Mouse (Mus musculus): ENCODE data around the gene Gadl1. TPM values are rescaled to one million over a fixed set of nuclear protein-coding genes. Genes with fewer than 3 reads are reported as not detected.

Gadl1 gene
- total and polyA plus RNA-seq, 2 experiments: not detected

DNA sequence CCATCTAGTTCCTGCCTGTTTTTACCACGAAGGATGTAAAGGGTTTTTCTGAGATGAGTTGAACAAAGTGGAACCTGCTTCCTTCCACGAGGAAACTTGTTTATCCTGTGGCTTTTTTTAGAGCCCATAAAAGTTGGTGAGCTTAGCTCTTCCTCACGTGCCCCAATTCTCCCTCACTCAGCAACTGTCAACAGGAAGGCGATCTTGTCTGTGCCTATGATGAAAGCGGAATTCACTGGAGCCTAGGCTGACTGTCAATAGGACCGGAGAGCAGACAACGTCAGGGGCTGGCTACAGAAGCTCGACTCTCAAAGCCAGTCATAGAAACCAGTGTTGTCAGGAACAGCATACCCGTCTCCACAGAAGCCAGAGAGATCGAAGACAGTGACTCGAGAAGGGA, 192.6 kb downstream of the Gadl1 start:
- peaks cover 9% of the 10 kb centered on the region; the same call in 1 of the 2 replicates for H3K4me1 ChIP-seq (ENCODE audit: control insufficient read depth, insufficient read depth, low read length)
- WGBS: 68% methylated on average over 11 of the region's 11 CpGs
- TF ChIP-seq CTCF (IDR thresholded peaks at IDR 0.05; ENCODE audit: low read depth, low read length) (no peak), POLR2A (IDR thresholded peaks at IDR 0.05; ENCODE audit: extremely low read depth, insufficient read depth, low read length) (no peak)
- no peaks in the 10 kb centered on the region for H3K27me3 ChIP-seq (ENCODE audit: control insufficient read depth, insufficient read depth, low read length)
- H3K27ac ChIP-seq (replicated peaks; ENCODE audit: insufficient read depth, low read depth, low read length): peak overlapping the region; percentile 34; the same call in 1 of the 2 replicates
- no peaks in the 10 kb centered on the region for H3K79me2 ChIP-seq (ENCODE audit: control insufficient read depth, insufficient read depth, low read length)
- H3K4me3 ChIP-seq (ENCODE audit: insufficient read depth, low read depth, low read length): no peak overlapping the region
- peaks cover 27% of the 10 kb centered on the region for H3K36me3 ChIP-seq (ENCODE audit: control insufficient read depth, insufficient read depth, low read length)
- H3K9ac ChIP-seq (ENCODE audit: low read depth, low read length): no peak overlapping the region
- DNase-seq (ENCODE audit: extremely low read depth, low read depth, low spot score): peak; percentile 49

DNA sequence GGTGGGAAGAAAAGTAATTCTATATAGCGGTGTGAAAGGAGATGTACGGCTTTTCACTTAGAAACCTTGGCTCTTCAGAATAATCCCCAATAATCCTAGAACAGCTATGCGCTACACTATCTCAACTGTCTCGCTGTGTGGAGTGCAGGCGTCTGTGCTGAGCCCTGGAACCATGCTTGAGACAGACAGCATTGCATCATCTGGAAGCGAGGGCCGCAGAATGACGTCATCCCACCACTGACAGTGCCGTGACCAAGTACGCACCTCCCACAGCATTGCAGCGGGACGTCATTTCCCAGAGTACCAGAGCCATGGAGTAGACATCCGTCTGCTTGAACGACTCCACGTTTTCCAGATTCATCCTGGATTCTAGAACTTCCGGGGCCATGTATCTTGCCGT, 195.5 kb downstream of the Gadl1 start:
- H3K36me3 ChIP-seq (ENCODE audit: control insufficient read depth, insufficient read depth, low read length): peaks cover 34% of the 10 kb centered on the region
- WGBS: 91% methylated on average over 17 of the region's 17 CpGs
- DNase-seq (ENCODE audit: extremely low read depth, low read depth, low spot score): no peak

DNA sequence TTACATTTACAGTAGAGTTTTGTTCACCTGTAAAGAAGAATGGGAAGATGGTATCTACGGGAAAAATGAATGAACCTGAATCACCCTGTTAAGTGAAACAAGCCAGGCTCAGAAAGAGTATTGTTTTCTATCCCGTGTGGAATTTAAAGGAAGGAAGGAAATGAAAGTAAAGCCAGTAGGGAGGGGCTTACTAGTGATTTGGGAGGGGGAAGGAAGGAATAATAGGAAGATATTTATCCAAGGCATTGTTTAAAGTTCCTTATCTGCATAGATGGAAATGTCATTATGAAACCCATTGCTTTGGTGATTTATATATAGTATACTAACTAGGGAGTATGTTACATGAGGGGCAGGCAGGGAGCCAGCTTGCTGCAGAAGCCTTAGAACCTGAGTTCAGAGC, 199.5 kb downstream of the Gadl1 start:
- Histone ChIP-seq H3K79me2 (ENCODE audit: control insufficient read depth, insufficient read depth, low read length) (no peaks in the 10 kb centered on the region), H3K27me3 (ENCODE audit: control insufficient read depth, insufficient read depth, low read length) (no peaks in the 10 kb centered on the region), H3K27ac (replicated peaks; ENCODE audit: insufficient read depth, low read depth, low read length) (no peak overlapping the region), H3K36me3 (ENCODE audit: control insufficient read depth, insufficient read depth, low read length) (peaks cover 18% of the 10 kb centered on the region), H3K4me1 (ENCODE audit: control insufficient read depth, insufficient read depth, low read length) (peaks cover 11% of the 10 kb centered on the region), H3K4me3 (ENCODE audit: insufficient read depth, low read depth, low read length) (no peak overlapping the region), H3K9ac (ENCODE audit: low read depth, low read length) (no peak overlapping the region)
- no peak for DNase-seq (ENCODE audit: extremely low read depth, low read depth, low spot score)
- TF ChIP-seq CTCF (IDR thresholded peaks at IDR 0.05; ENCODE audit: low read depth, low read length) (no peak), POLR2A (IDR thresholded peaks at IDR 0.05; ENCODE audit: extremely low read depth, insufficient read depth, low read length) (no peak)
- 80% methylated on average over 2 of the region's 2 CpGs for WGBS

More for the DNA sequence above, 195.5 kb downstream of the Gadl1 start:
- Histone ChIP-seq H3K4me3 (ENCODE audit: insufficient read depth, low read depth, low read length) (no peak overlapping the region), H3K27ac (replicated peaks; ENCODE audit: insufficient read depth, low read depth, low read length) (no peak overlapping the region), H3K79me2 (ENCODE audit: control insufficient read depth, insufficient read depth, low read length) (no peaks in the 10 kb centered on the region), H3K9ac (ENCODE audit: low read depth, low read length) (no peak overlapping the region), H3K27me3 (ENCODE audit: control insufficient read depth, insufficient read depth, low read length) (no peaks in the 10 kb centered on the region), H3K4me1 (ENCODE audit: control insufficient read depth, insufficient read depth, low read length) (peaks cover 6% of the 10 kb centered on the region; the same call in 1 of the 2 replicates)
- no peak for TF ChIP-seq POLR2A (IDR thresholded peaks at IDR 0.05; ENCODE audit: extremely low read depth, insufficient read depth, low read length)
- TF ChIP-seq CTCF (IDR thresholded peaks at IDR 0.05; ENCODE audit: low read depth, low read length): no peak

DNA sequence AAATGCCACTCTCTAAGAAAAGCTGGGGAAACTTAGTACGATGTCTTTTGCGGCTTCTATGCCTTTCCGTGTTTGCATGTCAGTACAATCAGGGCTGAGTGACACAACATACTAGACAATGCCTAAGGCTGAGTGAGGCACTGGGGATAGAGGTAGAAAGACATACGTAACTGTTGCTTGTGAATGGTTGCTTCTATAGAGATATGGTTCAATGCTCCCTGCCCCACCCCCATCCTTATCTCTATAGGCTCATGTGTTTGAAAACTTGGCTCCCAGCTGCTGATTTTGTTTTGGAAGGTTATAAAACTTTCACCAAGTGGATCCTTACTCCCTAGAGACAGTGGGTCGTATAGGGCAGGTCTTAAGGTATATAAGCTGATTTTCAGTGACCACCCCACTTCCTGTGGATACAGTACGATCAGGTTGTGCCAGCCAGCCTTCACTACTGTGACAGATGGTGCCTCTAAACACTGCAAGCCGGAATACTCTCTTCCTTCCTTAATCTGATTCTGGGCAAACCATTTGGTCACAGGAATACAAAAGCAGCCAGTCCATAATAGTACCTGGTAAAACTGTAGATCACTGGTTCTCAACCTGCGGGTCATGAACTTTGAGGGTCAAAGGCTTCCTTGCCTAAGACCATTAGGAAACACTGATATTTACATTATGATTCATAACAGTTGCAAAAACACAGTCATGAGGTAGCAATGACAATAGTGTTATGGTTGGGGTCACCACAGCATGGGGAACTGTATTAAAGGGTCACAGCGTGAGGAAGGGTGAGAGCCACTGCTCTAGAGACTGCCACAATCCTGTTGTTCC, 202.1 kb downstream of the Gadl1 start:
- Histone ChIP-seq H3K36me3 (ENCODE audit: control insufficient read depth, insufficient read depth, low read length) (peaks cover 13% of the 10 kb centered on the region), H3K9ac (ENCODE audit: low read depth, low read length) (no peak overlapping the region), H3K27me3 (ENCODE audit: control insufficient read depth, insufficient read depth, low read length) (no peaks in the 10 kb centered on the region), H3K4me3 (ENCODE audit: insufficient read depth, low read depth, low read length) (no peak overlapping the region), H3K79me2 (ENCODE audit: control insufficient read depth, insufficient read depth, low read length) (no peaks in the 10 kb centered on the region), H3K27ac (replicated peaks; ENCODE audit: insufficient read depth, low read depth, low read length) (peak overlapping the region; percentile 63), H3K4me1 (ENCODE audit: control insufficient read depth, insufficient read depth, low read length) (peaks cover 13% of the 10 kb centered on the region)
- TF ChIP-seq POLR2A (IDR thresholded peaks at IDR 0.05; ENCODE audit: extremely low read depth, insufficient read depth, low read length): no peak
- TF ChIP-seq CTCF (IDR thresholded peaks at IDR 0.05; ENCODE audit: low read depth, low read length): no peak
- 60% methylated on average over 9 of the region's 9 CpGs for WGBS
- DNase-seq (ENCODE audit: extremely low read depth, low read depth, low spot score): peak; percentile 88

DNA sequence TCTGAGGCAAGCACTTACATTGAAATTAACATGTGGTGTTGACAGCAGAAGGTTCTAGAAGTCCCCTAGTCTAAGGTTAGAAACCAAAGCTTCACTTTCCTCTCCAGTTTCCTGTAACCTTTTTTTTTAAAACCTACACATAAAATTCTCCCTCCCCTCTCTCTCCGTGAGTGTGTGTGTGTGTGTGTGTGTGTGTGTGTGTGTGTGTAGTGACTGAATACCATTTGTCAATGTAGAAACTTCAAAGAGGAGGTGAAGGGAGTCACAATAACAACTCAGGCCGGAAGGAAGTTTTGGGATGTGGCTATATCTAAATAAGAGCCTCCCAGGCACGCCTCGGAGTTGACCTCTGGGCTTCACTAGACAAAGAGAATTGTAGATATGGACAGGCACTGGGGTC, 205.1 kb downstream of the Gadl1 start:
- no peak for DNase-seq (ENCODE audit: extremely low read depth, low read depth, low spot score)
- Histone ChIP-seq H3K36me3 (ENCODE audit: control insufficient read depth, insufficient read depth, low read length) (peaks cover 11% of the 10 kb centered on the region; the same call in 1 of the 2 replicates), H3K27me3 (ENCODE audit: control insufficient read depth, insufficient read depth, low read length) (no peaks in the 10 kb centered on the region), H3K4me3 (ENCODE audit: insufficient read depth, low read depth, low read length) (no peak overlapping the region), H3K79me2 (ENCODE audit: control insufficient read depth, insufficient read depth, low read length) (no peaks in the 10 kb centered on the region), H3K4me1 (ENCODE audit: control insufficient read depth, insufficient read depth, low read length) (peaks cover 13% of the 10 kb centered on the region), H3K9ac (ENCODE audit: low read depth, low read length) (no peak overlapping the region), H3K27ac (replicated peaks; ENCODE audit: insufficient read depth, low read depth, low read length) (no peak overlapping the region)
- 76% methylated on average over 4 of the region's 4 CpGs for WGBS
- TF ChIP-seq POLR2A (IDR thresholded peaks at IDR 0.05; ENCODE audit: extremely low read depth, insufficient read depth, low read length) (no peak), CTCF (IDR thresholded peaks at IDR 0.05; ENCODE audit: low read depth, low read length) (no peak)

DNA sequence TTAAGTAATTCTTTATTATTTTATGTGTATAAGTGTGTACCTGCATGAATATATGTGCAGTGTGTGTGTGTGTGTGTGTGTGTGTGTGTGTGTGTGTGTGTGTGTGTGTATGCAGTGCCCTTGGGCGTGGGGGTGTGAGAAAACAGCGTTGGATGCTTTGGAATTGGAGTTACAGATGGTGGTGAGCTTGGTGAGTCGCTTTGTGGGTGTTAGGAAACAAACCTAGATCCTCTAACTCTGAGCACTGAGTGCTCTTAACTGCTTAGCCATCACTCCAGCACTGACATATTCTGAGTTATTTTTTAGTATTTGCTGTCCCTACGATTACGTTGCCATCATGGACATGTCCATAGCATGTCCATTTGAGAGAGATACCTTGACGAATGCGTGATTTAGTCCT, 206.6 kb downstream of the Gadl1 start:
- no peak for DNase-seq (ENCODE audit: extremely low read depth, low read depth, low spot score)
- no peak overlapping the region for H3K27ac ChIP-seq (replicated peaks; ENCODE audit: insufficient read depth, low read depth, low read length)
- 98% methylated on average over 7 of the region's 7 CpGs for WGBS
- TF ChIP-seq CTCF (IDR thresholded peaks at IDR 0.05; ENCODE audit: low read depth, low read length) (no peak), POLR2A (IDR thresholded peaks at IDR 0.05; ENCODE audit: extremely low read depth, insufficient read depth, low read length) (no peak)
- H3K9ac ChIP-seq (ENCODE audit: low read depth, low read length): no peak overlapping the region
- no peaks in the 10 kb centered on the region for H3K27me3 ChIP-seq (ENCODE audit: control insufficient read depth, insufficient read depth, low read length)
- H3K4me3 ChIP-seq (ENCODE audit: insufficient read depth, low read depth, low read length): no peak overlapping the region
- peaks cover 11% of the 10 kb centered on the region; the same call in 1 of the 2 replicates for H3K36me3 ChIP-seq (ENCODE audit: control insufficient read depth, insufficient read depth, low read length)
- no peaks in the 10 kb centered on the region for H3K79me2 ChIP-seq (ENCODE audit: control insufficient read depth, insufficient read depth, low read length)
- H3K4me1 ChIP-seq (ENCODE audit: control insufficient read depth, insufficient read depth, low read length): peaks cover 13% of the 10 kb centered on the region
